Mouse (Mus musculus) forebrain, embryonic 10.5 days (tissue): ENCODE measurements around the gene Spty2d1. TPM values are rescaled to one million over a fixed set of nuclear protein-coding genes. Genes with fewer than 3 reads are reported as not detected.
A peak's percentile ranks its signal among the peaks of the same experiment; 100 is the strongest.

Source experiments
- DNase-seq: peaks from one replicate; pipeline ENCODE4 v3.0.0-alpha.2; 2017; ENCODE audit warnings: low spot score; ENCODE audit errors: extremely low spot score
- H3K27ac ChIP-seq: fragments of 300-500 bp; sonication (generic); 2 replicates; pipeline ENCODE4 v1.5.1; 2016; ENCODE audit warnings: mild to moderate bottlenecking
- H3K27me3 ChIP-seq: fragments of 300-500 bp; sonication (generic); 2 replicates; pipeline ENCODE4 v1.6.1; 2016; ENCODE audit warnings: mild to moderate bottlenecking; ENCODE audit not compliant: poor library complexity, severe bottlenecking
- H3K36me3 ChIP-seq: fragments of 300-500 bp; sonication (generic); replicated peaks from 2 replicates; pipeline ENCODE4 v1.6.1; 2016; ENCODE audit warnings: mild to moderate bottlenecking, moderate library complexity
- H3K4me1 ChIP-seq: fragments of 300-500 bp; sonication (generic); 2 replicates; pipeline ENCODE4 v1.6.1; 2016
- H3K4me3 ChIP-seq: fragments of 300-500 bp; sonication (generic); 2 replicates; pipeline ENCODE4 v1.5.1; 2016; ENCODE audit warnings: mild to moderate bottlenecking, moderate library complexity
- H3K9me3 ChIP-seq: fragments of 300-500 bp; sonication (generic); 2 replicates; pipeline ENCODE4 v1.6.1; 2016; ENCODE audit warnings: mild to moderate bottlenecking, moderate library complexity
- WGBS: fragments of 180-500 bp; shearing (Covaris S2); methylation state at CpG from one replicate; pipeline ENCODE4 v1.1.7; 2016; 5-methylcytosine and 5-hydroxymethylcytosine counted together
- polyA plus RNA-seq: library from polyadenylated mRNA; unstranded; fragments of >200 nt; fragmentation: Nextera tagmentation; extraction: Ambion mirVana; gene quantifications from 2 replicates; pipeline ENCODE4 v1.2.1, GENCODE M21; 2016

The Spty2d1 gene
- polyA plus RNA-seq, 1 experiment from 2014 or later: 10.9 TPM

GRCm38 (mm10) chr7:47016602-47017001, 8.4 kb upstream of the Spty2d1 start:
- WGBS: 85% methylated on average over 3 of the region's 3 CpGs
- Histone ChIP-seq H3K27me3 (peaks cover 8% of the 10 kb centered on the region), H3K4me3 (no peak overlapping the region), H3K27ac (no peak overlapping the region), H3K9me3 (no peaks in the 10 kb centered on the region), H3K4me1 (peaks cover 27% of the 10 kb centered on the region), H3K36me3 (no peaks in the 10 kb centered on the region)
- no peak for DNase-seq

- H3K27me3 ChIP-seq: peaks cover 2% of the 10 kb centered on the region; the same call in 1 of the 2 replicates
- H3K27ac ChIP-seq: peak overlapping the region; percentile 80
- H3K4me1 ChIP-seq: peaks cover 22% of the 10 kb centered on the region
- WGBS: 9% methylated on average over 6 of the region's 6 CpGs
- H3K9me3 ChIP-seq: no peaks in the 10 kb centered on the region
- H3K36me3 ChIP-seq: no peaks in the 10 kb centered on the region
- peak; percentile 84 for DNase-seq
- peak overlapping the region; percentile 38 for H3K4me3 ChIP-seq
Measured at GRCm38 (mm10) chr7:47015390-47016065, 7.3 kb upstream of the Spty2d1 start.

GRCm38 (mm10) chr7:47014564-47015389, 6.6 kb upstream of the Spty2d1 start:
- Histone ChIP-seq H3K27ac (peak overlapping the region; percentile 80), H3K4me1 (peaks cover 23% of the 10 kb centered on the region)
- no peak for DNase-seq

GRCm38 (mm10) chr7:47013131-47013767, 5.0 kb upstream of the Spty2d1 start:
- no peaks in the 10 kb centered on the region for H3K9me3 ChIP-seq
- WGBS: 59% methylated on average over 9 of the region's 9 CpGs
- H3K4me3 ChIP-seq: no peak overlapping the region
- peaks cover 31% of the 10 kb centered on the region for H3K4me1 ChIP-seq
- no peak for DNase-seq
- H3K27ac ChIP-seq: no peak overlapping the region
- no peaks in the 10 kb centered on the region for H3K36me3 ChIP-seq
- H3K27me3 ChIP-seq: no peaks in the 10 kb centered on the region

More at GRCm38 (mm10) chr7:47014564-47015389, 6.6 kb upstream of the Spty2d1 start:
- 73% methylated on average over 10 of the region's 11 CpGs for WGBS
- Histone ChIP-seq H3K9me3 (no peaks in the 10 kb centered on the region), H3K27me3 (no peaks in the 10 kb centered on the region), H3K36me3 (no peaks in the 10 kb centered on the region), H3K4me3 (no peak overlapping the region)

- DNase-seq: no peak
- 0% methylated on average over 25 of the region's 25 CpGs for WGBS
- H3K9me3 ChIP-seq: no peaks in the 10 kb centered on the region
- H3K4me3 ChIP-seq: peak overlapping the region; percentile 79
- H3K4me1 ChIP-seq: peaks cover 44% of the 10 kb centered on the region
- H3K36me3 ChIP-seq: no peaks in the 10 kb centered on the region
- H3K27me3 ChIP-seq: no peaks in the 10 kb centered on the region
- H3K27ac ChIP-seq: peak overlapping the region; percentile 87
Measured at GRCm38 (mm10) chr7:47007818-47008167, 418 bp downstream of the Spty2d1 start.

- 25% methylated on average over 21 of the region's 21 CpGs for WGBS
- no peaks in the 10 kb centered on the region for H3K9me3 ChIP-seq
- H3K36me3 ChIP-seq: no peaks in the 10 kb centered on the region
- DNase-seq: no peak
- peaks cover 49% of the 10 kb centered on the region for H3K4me1 ChIP-seq
- no peaks in the 10 kb centered on the region for H3K27me3 ChIP-seq
- H3K4me3 ChIP-seq: peak overlapping the region; percentile 79
- H3K27ac ChIP-seq: peak overlapping the region; percentile 87
Measured at GRCm38 (mm10) chr7:47007109-47007780, 966 bp downstream of the Spty2d1 start.

- peaks cover 45% of the 10 kb centered on the region for H3K4me1 ChIP-seq
- no peak overlapping the region for H3K4me3 ChIP-seq
- peaks cover 12% of the 10 kb centered on the region for H3K36me3 ChIP-seq
- 26% methylated on average over 3 of the region's 3 CpGs for WGBS
- 0 out of 2 replicates have a peak overlapping the region, but pooled peaks have one; percentile 0 for H3K27ac ChIP-seq
- no peaks in the 10 kb centered on the region for H3K9me3 ChIP-seq
- DNase-seq: no peak
- H3K27me3 ChIP-seq: no peaks in the 10 kb centered on the region
Measured at GRCm38 (mm10) chr7:47003411-47004115, 4.6 kb downstream of the Spty2d1 start.

- Histone ChIP-seq H3K9me3 (no peaks in the 10 kb centered on the region), H3K4me3 (no peak overlapping the region; the same call in 1 of the 2 replicates), H3K4me1 (peaks cover 39% of the 10 kb centered on the region), H3K36me3 (peaks cover 28% of the 10 kb centered on the region), H3K27ac (peak overlapping the region; percentile 25; the same call in 1 of the 2 replicates), H3K27me3 (no peaks in the 10 kb centered on the region)
- 48% methylated on average over 4 of the region's 4 CpGs for WGBS
- no peak for DNase-seq
Measured at GRCm38 (mm10) chr7:47001900-47002275, 6.3 kb downstream of the Spty2d1 start.

GRCm38 (mm10) chr7:47001125-47001899, 6.9 kb downstream of the Spty2d1 start:
- Histone ChIP-seq H3K4me3 (no peak overlapping the region), H3K27ac (no peak overlapping the region), H3K36me3 (peaks cover 34% of the 10 kb centered on the region), H3K9me3 (no peaks in the 10 kb centered on the region), H3K27me3 (no peaks in the 10 kb centered on the region), H3K4me1 (peaks cover 33% of the 10 kb centered on the region)
- no peak for DNase-seq
- WGBS: 91% methylated on average over 5 of the region's 5 CpGs

GRCm38 (mm10) chr7:47000644-47000983, 7.6 kb downstream of the Spty2d1 start:
- Histone ChIP-seq H3K27ac (no peak overlapping the region), H3K36me3 (peaks cover 41% of the 10 kb centered on the region), H3K4me1 (peaks cover 31% of the 10 kb centered on the region), H3K4me3 (no peak overlapping the region), H3K9me3 (no peaks in the 10 kb centered on the region), H3K27me3 (no peaks in the 10 kb centered on the region)
- no peak for DNase-seq
- WGBS: 76% methylated on average over 3 of the region's 3 CpGs

GRCm38 (mm10) chr7:46999983-47000643, 8.1 kb downstream of the Spty2d1 start:
- H3K4me1 ChIP-seq: peaks cover 26% of the 10 kb centered on the region
- H3K9me3 ChIP-seq: no peaks in the 10 kb centered on the region
- no peak overlapping the region for H3K27ac ChIP-seq
- no peak for DNase-seq
- H3K4me3 ChIP-seq: no peak overlapping the region
- 89% methylated on average over 8 of the region's 8 CpGs for WGBS
- H3K36me3 ChIP-seq: peaks cover 46% of the 10 kb centered on the region
- no peaks in the 10 kb centered on the region for H3K27me3 ChIP-seq
